Mouse (Mus musculus) MEL (cell line): ENCODE results near the gene Nfat5.

Experiments
- BHLHE40 ChIP-seq: IDR thresholded peaks from 2 replicates; pipeline ENCODE4 v1.6.1; 2012; ENCODE audit warnings: low read depth, mild to moderate bottlenecking, inconsistent platforms, low read length, improper control_type of control experiment, borderline replicate concordance
- CTCF ChIP-seq, 3 experiments: IDR thresholded peaks in 2 of 3; conservative IDR thresholded peaks in 1 of 3; 2 replicates each; pipeline ENCODE4 v1.5.1; 2011 to 2012; ENCODE audit warnings: low read length in 3 of 3, low read depth in 2 of 3, mild to moderate bottlenecking in 2 of 3, improper control_type of control experiment in 1 of 3, inconsistent platforms in 1 of 3, mixed read lengths in 1 of 3, moderate library complexity in 1 of 3; ENCODE audit not compliant: control insufficient read depth in 1 of 3, insufficient read depth in 1 of 3, poor library complexity in 1 of 3, severe bottlenecking in 1 of 3
- EP300 ChIP-seq, 2 experiments: IDR thresholded peaks; 2 replicates each; pipeline ENCODE4 v1.6.1; 2011; ENCODE audit warnings: improper control_type of control experiment in 2 of 2, low read length in 2 of 2, low read depth in 1 of 2, mild to moderate bottlenecking in 1 of 2
- ETS1 ChIP-seq: IDR thresholded peaks from 2 replicates; pipeline ENCODE4 v1.6.1; 2012; ENCODE audit warnings: low read depth, mild to moderate bottlenecking, inconsistent platforms, low read length, improper control_type of control experiment, moderate library complexity
- GATA1 ChIP-seq: IDR thresholded peaks from 2 replicates; pipeline ENCODE4 v1.6.1; 2011; ENCODE audit warnings: low read depth, low read length, improper control_type of control experiment
- JUND ChIP-seq: IDR thresholded peaks from 2 replicates; pipeline ENCODE4 v1.6.1; 2011; ENCODE audit warnings: low read depth, mild to moderate bottlenecking, improper control_type of control experiment, low read length
- POLR2A ChIP-seq, 2 experiments: IDR thresholded peaks; 2 replicates each; pipeline ENCODE4 v1.6.1; 2011 to 2012; ENCODE audit warnings: low read length in 2 of 2, mild to moderate bottlenecking in 2 of 2, control low read depth in 1 of 2, improper control_type of control experiment in 1 of 2, low read depth in 1 of 2, moderate library complexity in 1 of 2; ENCODE audit not compliant: control insufficient read depth in 1 of 2, insufficient read depth in 1 of 2, poor library complexity in 1 of 2
- ZC3H11A ChIP-seq: IDR thresholded peaks from 2 replicates; pipeline ENCODE4 v1.6.1; 2012; ENCODE audit warnings: low read depth, mild to moderate bottlenecking, inconsistent platforms, low read length, improper control_type of control experiment

- no peak for TF ChIP-seq GATA1
- no peak for TF ChIP-seq EP300 (IDR thresholded peaks at IDR 0.05; ENCODE audit: low read depth in 1 of 2, low read length in 2 of 2)
- TF ChIP-seq JUND: no peak
- TF ChIP-seq CTCF (IDR thresholded peaks at IDR 0.05 in 2 of 3, conservative IDR thresholded peaks at IDR 0.05 in 1 of 3; ENCODE audit: control insufficient read depth in 1 of 3, insufficient read depth in 1 of 3, low read depth in 2 of 3, low read length in 3 of 3, poor library complexity in 1 of 3, severe bottlenecking in 1 of 3): no peak
- TF ChIP-seq POLR2A (IDR thresholded peaks at IDR 0.05; ENCODE audit: control insufficient read depth in 1 of 2, insufficient read depth in 1 of 2, low read depth in 1 of 2, low read length in 2 of 2, poor library complexity in 1 of 2): no peak
- no peak for TF ChIP-seq BHLHE40
- no peak for TF ChIP-seq ETS1
- TF ChIP-seq ZC3H11A: no peak
Measured at GRCm38 (mm10) chr8:107268501-107268900, 24.8 kb upstream of the Nfat5 start.
